Mouse (Mus musculus) bone marrow macrophage, adult 2 months (primary cell): ENCODE measurements at regions not wholly inside any gene's neighbourhood (a gene's known extent, or its start where the extent isn't known, plus 50 kb on each side); places are given as distances from the start of the nearest gene placed in this dataset.

ENCODE experiments used
- H3K27ac ChIP-seq: 2 replicates; pipeline ENCODE4 v1.5.1; 2012; ENCODE audit warnings: low read depth, low read length; ENCODE audit not compliant: insufficient read depth
- H3K4me1 ChIP-seq: 2 replicates; pipeline ENCODE4 v1.6.1; 2012; ENCODE audit warnings: low read length; ENCODE audit not compliant: control insufficient read depth, insufficient read depth
- H3K4me3 ChIP-seq: 2 replicates; pipeline ENCODE4 v1.5.1; 2012; ENCODE audit warnings: mild to moderate bottlenecking, low read length, moderate library complexity; ENCODE audit not compliant: insufficient read depth
- CTCF ChIP-seq: IDR thresholded peaks from 2 replicates; pipeline ENCODE4 v1.5.1; 2012; ENCODE audit warnings: low read depth, mild to moderate bottlenecking, low read length, moderate library complexity
- POLR2A ChIP-seq: IDR thresholded peaks from 2 replicates; pipeline ENCODE4 v1.6.1; 2012; ENCODE audit warnings: mild to moderate bottlenecking, low read depth, low read length, borderline replicate concordance

GRCm38 (mm10) chr13:119117906-119118305 lies 310.5 kb upstream of the Paip1 start:
- no peaks in the 10 kb centered on the region for H3K4me1 ChIP-seq
- TF ChIP-seq CTCF: no peak
- H3K4me3 ChIP-seq: no peak overlapping the region
- H3K27ac ChIP-seq: no peak overlapping the region

GRCm38 (mm10) chr13:119118382-119118781 lies 310.0 kb upstream of the Paip1 start:
- Histone ChIP-seq H3K27ac (no peak overlapping the region), H3K4me3 (no peak overlapping the region), H3K4me1 (no peaks in the 10 kb centered on the region)
- TF ChIP-seq CTCF (no peak), POLR2A (no peak)

- TF ChIP-seq POLR2A (no peak), CTCF (no peak)
- Histone ChIP-seq H3K4me1 (no peaks in the 10 kb centered on the region), H3K27ac (no peak overlapping the region), H3K4me3 (no peak overlapping the region)
These were observed 288.0 kb upstream of the Paip1 start for GRCm38 (mm10) chr13:119140436-119140835.

- TF ChIP-seq POLR2A (no peak), CTCF (no peak)
- no peak overlapping the region for H3K4me3 ChIP-seq
- no peaks in the 10 kb centered on the region for H3K4me1 ChIP-seq
- H3K27ac ChIP-seq: no peak overlapping the region
These were observed 285.1 kb upstream of the Paip1 start for GRCm38 (mm10) chr13:119143351-119143750.

- no peaks in the 10 kb centered on the region for H3K4me1 ChIP-seq
- no peak overlapping the region for H3K4me3 ChIP-seq
- TF ChIP-seq POLR2A: no peak
- no peak for TF ChIP-seq CTCF
- H3K27ac ChIP-seq: no peak overlapping the region
These were observed 282.7 kb upstream of the Paip1 start for GRCm38 (mm10) chr13:119145713-119146112.

DNA sequence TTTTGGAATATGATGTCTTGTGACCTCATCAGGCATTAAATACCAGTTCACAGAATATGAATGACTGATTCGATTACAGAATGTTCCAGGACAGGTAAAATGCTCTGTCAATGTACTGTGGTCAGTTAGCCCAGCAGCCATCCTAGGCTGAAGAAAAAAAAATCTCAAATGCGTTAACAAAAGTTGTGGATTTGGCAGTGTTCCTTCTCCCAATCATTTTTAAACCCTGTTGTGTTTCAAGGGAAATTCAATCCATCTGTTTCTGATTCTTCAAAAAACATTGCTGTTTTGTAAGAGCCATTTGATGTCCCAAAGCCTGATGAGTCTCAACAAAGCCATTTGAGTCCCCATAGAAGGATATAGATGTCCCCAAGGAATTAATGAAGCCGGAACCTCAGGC lies 280.7 kb upstream of the Paip1 start:
- Histone ChIP-seq H3K4me1 (no peaks in the 10 kb centered on the region), H3K27ac (no peak overlapping the region), H3K4me3 (no peak overlapping the region)
- TF ChIP-seq CTCF (no peak), POLR2A (no peak)

- no peak overlapping the region for H3K4me3 ChIP-seq
- H3K27ac ChIP-seq: no peak overlapping the region
- TF ChIP-seq CTCF (no peak), POLR2A (no peak)
- no peaks in the 10 kb centered on the region for H3K4me1 ChIP-seq
These were observed 279.3 kb upstream of the Paip1 start for GRCm38 (mm10) chr13:119149141-119149540.

DNA sequence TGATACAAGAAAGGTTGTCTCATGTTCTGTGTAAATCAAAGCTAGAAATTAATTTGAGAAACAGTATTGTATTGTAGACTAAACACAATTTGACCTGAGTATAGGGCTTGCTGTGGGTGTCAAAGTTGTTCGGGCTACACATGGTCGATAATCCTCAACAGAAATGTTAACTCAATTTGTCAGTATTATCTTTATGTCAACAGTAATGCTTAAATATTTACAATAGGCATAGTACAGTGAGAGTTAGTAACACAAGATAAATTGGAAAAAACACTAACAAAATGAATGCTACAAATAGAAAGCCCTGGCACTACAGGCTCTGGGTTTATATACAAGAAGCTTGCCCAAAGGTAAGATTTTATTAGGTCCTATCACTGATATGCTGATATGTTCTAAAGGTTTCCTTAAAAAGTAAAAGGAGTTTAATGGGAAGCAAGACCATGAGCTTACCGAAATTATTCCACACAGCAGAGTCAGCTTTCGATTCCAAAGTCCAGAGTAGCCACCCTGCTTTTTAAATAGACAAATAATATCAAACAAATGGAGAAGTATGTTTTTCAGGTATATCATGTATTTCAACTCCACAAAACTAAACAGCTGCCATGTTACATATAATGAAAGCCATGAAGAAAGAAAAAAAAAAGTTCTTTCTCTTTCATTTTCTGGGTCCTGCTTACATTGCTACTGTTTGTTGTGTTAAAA lies 277.4 kb upstream of the Paip1 start:
- H3K4me1 ChIP-seq: no peaks in the 10 kb centered on the region
- no peak overlapping the region for H3K27ac ChIP-seq
- no peak overlapping the region for H3K4me3 ChIP-seq
- TF ChIP-seq POLR2A (no peak), CTCF (no peak)

DNA sequence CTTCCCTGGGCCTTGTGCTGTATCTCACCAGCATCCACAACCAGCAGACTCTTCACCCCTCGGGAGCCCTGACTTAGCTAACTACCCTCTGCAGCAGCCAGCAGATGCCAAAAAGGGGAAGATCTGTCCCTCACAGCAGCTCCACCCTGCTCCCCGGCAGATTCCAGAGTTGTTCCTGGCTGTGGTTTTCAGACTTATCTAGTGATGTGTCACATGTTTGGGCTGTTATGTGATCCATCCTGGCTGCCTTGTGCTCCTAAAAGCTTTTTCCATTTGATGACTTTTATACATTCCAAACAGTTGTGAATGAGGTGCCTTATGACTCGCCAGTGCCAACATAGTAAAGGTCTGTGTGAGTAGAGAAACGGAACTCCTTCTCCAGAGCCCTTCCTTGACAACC lies 250.6 kb upstream of the Paip1 start:
- TF ChIP-seq CTCF (no peak), POLR2A (no peak)
- H3K4me3 ChIP-seq: no peak overlapping the region
- H3K27ac ChIP-seq: no peak overlapping the region
- no peaks in the 10 kb centered on the region for H3K4me1 ChIP-seq

GRCm38 (mm10) chr13:119178212-119178611 lies 250.2 kb upstream of the Paip1 start:
- Histone ChIP-seq H3K27ac (no peak overlapping the region), H3K4me3 (no peak overlapping the region), H3K4me1 (no peaks in the 10 kb centered on the region)
- no peak for TF ChIP-seq CTCF
